24 mouse cellular contexts compared by ENCODE assay signal in the genomic region with DNA sequence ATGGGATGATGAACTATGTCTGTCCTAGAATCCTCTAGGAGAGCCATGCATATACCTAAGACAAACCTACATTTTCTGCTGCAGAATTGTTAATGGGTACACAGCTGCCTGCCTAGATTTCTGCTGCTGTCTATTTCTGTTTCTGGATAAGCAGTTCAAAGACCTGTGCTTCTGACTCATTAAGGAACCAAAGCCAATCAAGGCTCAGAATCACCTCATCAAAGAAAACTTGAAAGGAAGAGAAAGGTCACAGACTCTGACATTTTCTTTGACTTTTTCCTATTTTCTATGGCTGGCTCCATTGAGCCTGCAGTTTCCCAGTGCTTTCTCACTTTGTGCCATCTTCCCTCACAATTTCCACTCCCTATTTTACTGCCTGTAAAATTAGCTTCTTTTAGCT. TPM values are rescaled to one million over a fixed set of nuclear protein-coding genes. Genes with fewer than 3 reads are reported as not detected.
A peak's percentile ranks its signal among the peaks of the same experiment; 100 is the strongest.
DNase-seq lines count a peak whose midpoint lies in the region; ATAC-seq lines count a peak whose summit lies in the region.
"Had no signal": no experiment of that assay in that cellular context is flagged by ENCODE, and none has a peak within 500 bp of the region (broad histone marks: within the 10 kb centered on the region; RNA-seq: fewer than 3 reads in every experiment).

No protein-coding gene starts in this region.

- peak; percentile 12 for DNase-seq in heart, adult 11 months
- DNase-seq in heart, postnatal 10 days, result no peak
- peak; percentile 79 for DNase-seq in CD4-positive helper T cell, adult 2 months (ENCODE audit: low read depth, low spot score)
- DNase-seq in T-cell, adult 2 months (ENCODE audit: low spot score), result peak; percentile 47
- no peak for DNase-seq in cerebellum, adult 8-10 months
- DNase-seq: adrenal gland, postnatal 14 days; B cell, adult 2 months; cerebellum, adult 18-20 months; cerebellum, postnatal 14 days; embryo, embryonic 11 days; gastrocnemius, postnatal 36 days; heart, adult 18-20 months; heart, postnatal 36 days had no signal

- no peak overlapping the region for H3K4me3 ChIP-seq in forebrain, embryonic 15.5 days
- H3K4me3 ChIP-seq: embryonic facial prominence, embryonic 15.5 days; erythroblast, embryonic 14.5 days; forebrain, embryonic 10.5 days; hindbrain, embryonic 13.5 days had no signal

- no peaks in the 10 kb centered on the region for H3K36me3 ChIP-seq in forebrain, embryonic 15.5 days
- H3K36me3 ChIP-seq: embryonic facial prominence, embryonic 15.5 days had no signal

- H3K27me3 ChIP-seq in forebrain, embryonic 15.5 days, result no peaks in the 10 kb centered on the region
- H3K27me3 ChIP-seq: embryonic facial prominence, embryonic 15.5 days; hindbrain, embryonic 13.5 days had no signal

- ATAC-seq in inflammation-experienced regulatory T-cells, adult 6 months, result peak; percentile 86
- ATAC-seq in forebrain, embryonic 15.5 days (replicated peaks), result no peak
- ATAC-seq: forebrain, embryonic 14.5 days; hindbrain, postnatal 0 days; intestine, postnatal 0 days had no signal

- peaks cover 17% of the 10 kb centered on the region; the same call in 1 of the 2 replicates for H3K4me1 ChIP-seq in forebrain, embryonic 15.5 days

- H3K4me2 ChIP-seq in forebrain, embryonic 15.5 days (replicated peaks), result no peak overlapping the region
- H3K4me2 ChIP-seq: embryonic facial prominence, embryonic 15.5 days; heart, embryonic 11.5 days; hindbrain, embryonic 13.5 days had no signal

- intact Hi-C loops in heart, postnatal 10 days (cut with DNase I), result no loop called here

- H3K9me3 ChIP-seq in forebrain, embryonic 15.5 days, result no peaks in the 10 kb centered on the region
- H3K9me3 ChIP-seq: embryonic facial prominence, embryonic 15.5 days; forebrain, embryonic 10.5 days; G1E; hindbrain, embryonic 13.5 days had no signal

- H3K9ac ChIP-seq in forebrain, embryonic 15.5 days (replicated peaks), result no peak overlapping the region
- H3K9ac ChIP-seq: embryonic facial prominence, embryonic 15.5 days; hindbrain, embryonic 13.5 days had no signal

- H3K27ac ChIP-seq in forebrain, embryonic 15.5 days (replicated peaks), result no peak overlapping the region
- H3K27ac ChIP-seq: embryonic facial prominence, embryonic 15.5 days; forebrain, embryonic 10.5 days; hindbrain, embryonic 13.5 days; hindbrain, postnatal 0 days had no signal

RNA-seq across cellular contexts. Expression of gene Xpo6, which starts 21.5 kb away (rescaled TPM):
- 10 to 100 TPM; 39.7 to 41.4 TPM for total RNA-seq in heart, postnatal 10 days (2021)
- polyA plus RNA-seq in inflammation-experienced regulatory T-cells, adult 6 months (2017; shearing (Covaris generic)), result 100 to 1,000 TPM in 2 of 3 experiments, 10 to 100 TPM in 1; 66.7 to 148 (median 128) TPM
- polyA plus RNA-seq in forebrain, embryonic 15.5 days (2015; fragmentation: Nextera tagmentation; extraction: Ambion mirVana), result 48.7 and 51.2 TPM in 2 replicates

Comparison
In these comparisons a context has a peak if more than half of its experiments do, and no peak if none do; other contexts are left out.
1. DNase-seq: peak in heart, adult 11 months (single experiment), CD4-positive helper T cell, adult 2 months (single experiment) and T-cell, adult 2 months (single experiment); none in heart, postnatal 10 days (0 of 2) and cerebellum, adult 8-10 months (single experiment).